Mouse (Mus musculus): ENCODE results near the gene Ptpn4. TPM values are rescaled to one million over a fixed set of nuclear protein-coding genes. Genes with fewer than 3 reads are reported as not detected.
A peak's percentile ranks its signal among the peaks of the same experiment; 100 is the strongest.

The Ptpn4 gene
- polyA plus RNA-seq, 1 experiment from 2014 or later: 15.5 TPM

GRCm38 (mm10) chr1:119849146-119849935, 11.9 kb upstream of the Ptpn4 start:
- H3K9ac ChIP-seq (replicated peaks): no peak overlapping the region
- H3K27me3 ChIP-seq: no peaks in the 10 kb centered on the region
- no peak overlapping the region for H3K4me3 ChIP-seq
- H3K36me3 ChIP-seq: no peaks in the 10 kb centered on the region
- no peaks in the 10 kb centered on the region for H3K9me3 ChIP-seq
- no peak for ATAC-seq (ENCODE audit: low FRiP score, low read depth)
- H3K27ac ChIP-seq (replicated peaks): no peak overlapping the region
- H3K4me1 ChIP-seq: no peaks in the 10 kb centered on the region
- no peak overlapping the region for H3K4me2 ChIP-seq (replicated peaks)
- 90% methylated on average over 12 of the region's 12 CpGs for WGBS

- 86% methylated on average over 4 of the region's 4 CpGs for WGBS
- Histone ChIP-seq H3K9ac (replicated peaks) (no peak overlapping the region), H3K9me3 (no peaks in the 10 kb centered on the region), H3K4me3 (no peak overlapping the region), H3K4me2 (replicated peaks) (no peak overlapping the region), H3K27ac (replicated peaks) (no peak overlapping the region), H3K27me3 (no peaks in the 10 kb centered on the region), H3K36me3 (no peaks in the 10 kb centered on the region), H3K4me1 (no peaks in the 10 kb centered on the region)
- no peak for ATAC-seq (ENCODE audit: low FRiP score, low read depth)
Observed at GRCm38 (mm10) chr1:119845321-119845720, 7.9 kb upstream of the Ptpn4 start.

- Histone ChIP-seq H3K36me3 (no peaks in the 10 kb centered on the region), H3K4me1 (no peaks in the 10 kb centered on the region), H3K4me2 (replicated peaks) (no peak overlapping the region), H3K27me3 (no peaks in the 10 kb centered on the region), H3K27ac (replicated peaks) (no peak overlapping the region), H3K9me3 (no peaks in the 10 kb centered on the region), H3K9ac (replicated peaks) (no peak overlapping the region), H3K4me3 (no peak overlapping the region)
- WGBS: 79% methylated on average over 3 of the region's 3 CpGs
- no peak for ATAC-seq (ENCODE audit: low FRiP score, low read depth)
Observed at GRCm38 (mm10) chr1:119843121-119843520, 5.7 kb upstream of the Ptpn4 start.

- peak overlapping the region; percentile 68; the same call in 1 of the 2 replicates for H3K4me2 ChIP-seq (replicated peaks)
- no peak overlapping the region for H3K9ac ChIP-seq (replicated peaks)
- H3K27me3 ChIP-seq: no peaks in the 10 kb centered on the region
- H3K4me3 ChIP-seq: peak overlapping the region; percentile 90; the same call in 1 of the 2 replicates
- no peak overlapping the region for H3K27ac ChIP-seq (replicated peaks)
- H3K4me1 ChIP-seq: peaks cover 13% of the 10 kb centered on the region
- no peaks in the 10 kb centered on the region for H3K9me3 ChIP-seq
- H3K36me3 ChIP-seq: no peaks in the 10 kb centered on the region
- ATAC-seq (ENCODE audit: low FRiP score, low read depth): no peak
- 46% methylated on average over 3 of the region's 3 CpGs for WGBS
Observed at GRCm38 (mm10) chr1:119838241-119838640, 828 bp upstream of the Ptpn4 start.

- H3K27ac ChIP-seq (replicated peaks): peak overlapping the region; percentile 96
- H3K27me3 ChIP-seq: no peaks in the 10 kb centered on the region
- H3K4me3 ChIP-seq: peak overlapping the region; percentile 90
- peak overlapping the region; percentile 68 for H3K4me2 ChIP-seq (replicated peaks)
- peaks cover 13% of the 10 kb centered on the region for H3K4me1 ChIP-seq
- H3K9ac ChIP-seq (replicated peaks): peak overlapping the region; percentile 90
- no peaks in the 10 kb centered on the region for H3K9me3 ChIP-seq
- under 1% methylated on average over 27 of the region's 31 CpGs for WGBS
- no peaks in the 10 kb centered on the region for H3K36me3 ChIP-seq
- no peak for ATAC-seq (ENCODE audit: low FRiP score, low read depth)
Observed at GRCm38 (mm10) chr1:119836479-119837015, 866 bp downstream of the Ptpn4 start.

GRCm38 (mm10) chr1:119835726-119836478, 1.5 kb downstream of the Ptpn4 start:
- Histone ChIP-seq H3K4me2 (replicated peaks) (peak overlapping the region; percentile 68), H3K9me3 (no peaks in the 10 kb centered on the region), H3K4me1 (peaks cover 13% of the 10 kb centered on the region), H3K27ac (replicated peaks) (no peak overlapping the region), H3K27me3 (no peaks in the 10 kb centered on the region), H3K36me3 (no peaks in the 10 kb centered on the region), H3K4me3 (peak overlapping the region; percentile 90), H3K9ac (replicated peaks) (peak overlapping the region; percentile 90)
- no peak for ATAC-seq (ENCODE audit: low FRiP score, low read depth)
- 13% methylated on average over 9 of the region's 9 CpGs for WGBS

GRCm38 (mm10) chr1:119828160-119828559, 9.3 kb downstream of the Ptpn4 start:
- Histone ChIP-seq H3K27me3 (no peaks in the 10 kb centered on the region), H3K9me3 (no peaks in the 10 kb centered on the region), H3K4me2 (replicated peaks) (no peak overlapping the region), H3K9ac (replicated peaks) (no peak overlapping the region), H3K4me3 (no peak overlapping the region), H3K27ac (replicated peaks) (no peak overlapping the region), H3K36me3 (no peaks in the 10 kb centered on the region), H3K4me1 (no peaks in the 10 kb centered on the region)
- WGBS: 89% methylated on average over 1 of the region's 1 CpGs
- ATAC-seq (ENCODE audit: low FRiP score, low read depth): no peak

GRCm38 (mm10) chr1:119818704-119819103, 18.7 kb downstream of the Ptpn4 start:
- H3K4me1 ChIP-seq: no peaks in the 10 kb centered on the region
- no peaks in the 10 kb centered on the region for H3K27me3 ChIP-seq
- no peak for ATAC-seq (ENCODE audit: low FRiP score, low read depth)
- H3K27ac ChIP-seq (replicated peaks): no peak overlapping the region
- H3K9ac ChIP-seq (replicated peaks): no peak overlapping the region
- no peaks in the 10 kb centered on the region for H3K9me3 ChIP-seq
- WGBS: 83% methylated on average over 1 of the region's 1 CpGs
- no peak overlapping the region for H3K4me2 ChIP-seq (replicated peaks)
- H3K36me3 ChIP-seq: no peaks in the 10 kb centered on the region
- H3K4me3 ChIP-seq: no peak overlapping the region

GRCm38 (mm10) chr1:119807707-119808106, 29.7 kb downstream of the Ptpn4 start:
- Histone ChIP-seq H3K27ac (replicated peaks) (no peak overlapping the region), H3K4me1 (no peaks in the 10 kb centered on the region), H3K36me3 (no peaks in the 10 kb centered on the region), H3K4me3 (no peak overlapping the region), H3K4me2 (replicated peaks) (no peak overlapping the region), H3K9me3 (no peaks in the 10 kb centered on the region), H3K9ac (replicated peaks) (no peak overlapping the region), H3K27me3 (no peaks in the 10 kb centered on the region)
- WGBS: 96% methylated on average over 1 of the region's 1 CpGs
- ATAC-seq (ENCODE audit: low FRiP score, low read depth): no peak

- no peak overlapping the region for H3K4me2 ChIP-seq (replicated peaks)
- H3K4me3 ChIP-seq: no peak overlapping the region
- WGBS: 97% methylated on average over 2 of the region's 2 CpGs
- H3K9ac ChIP-seq (replicated peaks): no peak overlapping the region
- no peak overlapping the region for H3K27ac ChIP-seq (replicated peaks)
- no peaks in the 10 kb centered on the region for H3K9me3 ChIP-seq
- no peaks in the 10 kb centered on the region for H3K27me3 ChIP-seq
- H3K4me1 ChIP-seq: no peaks in the 10 kb centered on the region
- no peaks in the 10 kb centered on the region for H3K36me3 ChIP-seq
- ATAC-seq (ENCODE audit: low FRiP score, low read depth): no peak
Observed at GRCm38 (mm10) chr1:119805984-119806383, 31.4 kb downstream of the Ptpn4 start.

GRCm38 (mm10) chr1:119804586-119804985, 32.8 kb downstream of the Ptpn4 start:
- H3K27ac ChIP-seq (replicated peaks): no peak overlapping the region
- H3K9me3 ChIP-seq: no peaks in the 10 kb centered on the region
- no peak overlapping the region for H3K4me3 ChIP-seq
- no peak for ATAC-seq (ENCODE audit: low FRiP score, low read depth)
- H3K9ac ChIP-seq (replicated peaks): no peak overlapping the region
- no peaks in the 10 kb centered on the region for H3K36me3 ChIP-seq
- WGBS: 68% methylated on average over 1 of the region's 1 CpGs
- no peaks in the 10 kb centered on the region for H3K4me1 ChIP-seq
- no peak overlapping the region for H3K4me2 ChIP-seq (replicated peaks)
- H3K27me3 ChIP-seq: no peaks in the 10 kb centered on the region

- H3K36me3 ChIP-seq: no peaks in the 10 kb centered on the region
- ATAC-seq (ENCODE audit: low FRiP score, low read depth): no peak
- no peak overlapping the region for H3K4me3 ChIP-seq
- no peaks in the 10 kb centered on the region for H3K27me3 ChIP-seq
- H3K4me2 ChIP-seq (replicated peaks): no peak overlapping the region
- H3K9me3 ChIP-seq: no peaks in the 10 kb centered on the region
- H3K4me1 ChIP-seq: no peaks in the 10 kb centered on the region
- no peak overlapping the region for H3K27ac ChIP-seq (replicated peaks)
- no peak overlapping the region for H3K9ac ChIP-seq (replicated peaks)
Observed at GRCm38 (mm10) chr1:119795174-119795573, 42.2 kb downstream of the Ptpn4 start.

Measured in midbrain, embryonic 12.5 days (tissue).